Mouse (Mus musculus): ENCODE measurements around the gene Ppm1h.

Ppm1h gene

DNA sequence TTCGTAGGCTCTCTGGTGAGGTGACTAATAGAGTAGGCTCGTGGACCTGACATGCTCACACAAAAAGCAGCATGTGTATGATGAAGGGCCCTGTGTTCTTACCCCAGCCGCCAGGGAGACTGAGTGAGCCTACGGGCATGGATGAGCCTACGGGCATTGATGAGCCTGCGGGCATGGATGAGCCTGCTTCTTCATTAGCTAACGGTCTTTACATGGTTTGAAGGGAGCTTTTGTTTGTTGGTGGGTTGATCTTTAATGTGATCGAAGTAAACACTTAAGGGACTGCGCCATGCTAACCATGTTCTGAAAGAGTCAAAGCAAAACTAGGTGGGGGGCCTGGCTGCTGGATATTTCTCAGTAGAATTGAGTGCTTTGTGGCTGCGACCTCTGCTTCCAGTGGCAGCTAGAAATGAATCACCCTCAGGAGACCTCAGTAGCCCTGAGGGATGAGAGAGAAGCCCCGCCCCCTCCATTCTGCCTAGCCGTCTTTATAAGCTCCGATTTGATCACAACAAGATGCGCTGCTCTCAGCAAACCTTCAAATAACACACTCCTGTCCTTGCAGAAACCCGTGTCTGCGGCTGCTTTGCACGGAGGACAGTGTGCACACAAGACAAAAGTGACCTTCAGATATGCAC is 183.9 kb downstream of the Ppm1h start:
- DNase-seq = no peak

DNA sequence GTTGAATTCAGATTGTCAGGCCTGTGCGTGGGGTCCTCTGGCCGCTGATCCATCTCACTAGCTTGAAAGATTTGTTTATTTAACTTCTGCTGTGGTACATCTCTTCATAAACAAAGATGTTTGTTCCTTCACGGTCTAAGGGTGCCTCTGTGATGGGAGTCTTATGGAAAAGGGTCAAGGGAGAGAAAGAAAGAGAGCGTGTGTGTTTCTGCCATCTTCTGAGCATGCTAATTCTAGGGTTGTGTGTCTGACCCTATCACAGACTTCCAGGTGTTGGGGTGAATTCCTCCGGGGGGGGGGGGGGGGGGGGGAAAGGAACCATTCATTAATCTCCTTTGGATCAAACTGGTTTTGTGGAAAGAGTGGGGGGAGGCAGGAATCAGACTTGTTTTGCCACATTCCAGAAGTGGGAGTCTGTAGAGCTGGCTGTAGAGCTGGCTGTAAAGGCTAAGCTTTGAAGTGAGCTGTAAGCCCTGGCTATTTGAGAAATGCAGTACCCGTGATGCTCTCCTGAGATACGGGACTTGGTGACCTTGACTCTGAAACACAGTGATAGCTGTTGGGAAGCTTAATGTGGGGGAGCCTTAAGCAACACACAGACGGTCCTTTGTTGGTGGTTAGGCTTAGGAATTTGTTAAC is 191.4 kb downstream of the Ppm1h start:
- DNase-seq = no peak

DNA sequence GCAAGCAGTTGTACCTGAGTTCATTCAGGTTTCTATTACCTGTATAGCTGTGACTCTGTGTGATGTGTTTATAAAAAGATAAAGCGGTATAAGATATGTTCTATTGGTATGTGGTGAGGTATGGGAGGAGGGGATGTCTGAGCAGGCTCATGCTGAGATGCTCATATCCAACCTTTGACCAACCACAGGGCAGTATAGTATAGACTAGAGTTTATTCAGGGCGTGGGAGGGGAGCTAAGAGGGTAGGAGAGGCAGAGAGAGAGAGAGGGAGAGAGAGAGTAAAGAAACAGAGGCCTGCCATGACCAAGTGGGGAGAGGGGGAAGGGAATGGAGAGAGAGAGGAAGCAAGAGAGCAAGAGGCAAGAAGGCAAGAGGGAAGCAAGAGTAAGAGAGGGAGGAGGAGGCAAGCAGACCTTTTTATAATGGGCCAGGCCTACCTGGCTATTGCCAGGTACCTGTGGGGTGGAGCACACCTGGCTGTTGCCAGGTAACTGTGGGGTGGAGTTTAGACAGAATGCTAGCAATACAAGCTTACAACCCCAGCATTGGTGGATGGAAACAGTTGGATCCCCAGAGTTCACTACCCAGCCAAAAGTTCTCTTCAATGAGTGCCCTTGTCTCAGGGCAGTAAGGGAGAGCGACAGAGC is 192.4 kb downstream of the Ppm1h start:
- no peak for DNase-seq

DNA sequence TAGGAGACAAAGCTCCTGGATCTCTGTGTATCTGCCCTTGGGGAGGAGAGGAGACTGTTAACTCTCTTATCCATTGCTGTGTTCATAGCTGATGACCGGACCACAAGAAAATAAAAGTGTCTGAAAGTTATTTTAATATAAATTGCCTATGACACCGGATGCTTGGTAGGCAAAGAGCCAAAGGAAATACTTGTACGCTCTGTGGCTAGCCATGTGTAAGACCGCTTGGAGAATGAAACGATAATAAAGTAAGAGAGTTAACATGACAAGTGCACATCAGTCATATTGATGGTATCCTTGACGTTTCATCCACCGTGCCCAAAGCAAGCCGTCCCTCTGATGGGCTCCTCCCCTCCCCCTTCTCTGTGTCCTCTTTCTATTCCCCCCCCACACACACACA is 194.2 kb downstream of the Ppm1h start:
- DNase-seq = no peak

DNA sequence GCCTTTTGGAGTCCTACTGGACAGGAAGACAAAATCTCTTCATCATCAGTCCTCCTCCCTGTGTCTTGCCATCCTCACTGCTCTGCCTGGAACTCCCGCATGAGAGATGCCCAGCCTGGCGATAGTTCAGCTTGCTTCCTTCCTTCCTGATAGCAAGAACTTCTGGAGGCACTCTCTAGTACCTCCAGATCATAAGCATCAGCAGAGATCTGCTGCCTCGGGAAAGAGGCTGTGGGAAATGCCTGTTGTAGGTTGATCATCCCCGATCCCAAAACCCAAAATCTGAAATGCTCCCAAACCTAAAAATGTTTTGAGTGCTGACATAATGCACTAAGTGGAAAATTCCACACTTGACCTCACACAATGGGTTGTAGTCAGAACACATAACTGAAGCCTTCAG is 198.4 kb downstream of the Ppm1h start:
- DNase-seq = no peak

DNA sequence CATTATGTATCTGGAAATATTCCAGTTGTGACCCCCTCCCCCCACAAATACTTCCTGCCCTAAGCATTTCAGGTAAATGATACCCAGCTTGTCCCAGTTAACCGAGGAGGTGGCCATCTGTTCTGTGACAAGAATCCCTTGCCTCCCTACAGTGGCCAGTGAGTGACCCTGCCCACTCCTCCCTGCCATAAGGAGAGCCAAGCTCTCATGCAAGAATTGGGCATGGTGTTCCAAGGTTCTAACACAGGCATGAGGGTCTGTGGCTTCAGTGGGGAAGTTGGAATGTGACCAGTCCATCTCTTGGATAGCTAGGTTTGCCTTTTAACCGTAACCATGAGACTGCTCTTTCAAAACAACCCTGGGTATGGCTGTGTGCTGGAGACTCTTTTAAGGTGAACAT is 198.9 kb downstream of the Ppm1h start:
- DNase-seq = no peak

DNA sequence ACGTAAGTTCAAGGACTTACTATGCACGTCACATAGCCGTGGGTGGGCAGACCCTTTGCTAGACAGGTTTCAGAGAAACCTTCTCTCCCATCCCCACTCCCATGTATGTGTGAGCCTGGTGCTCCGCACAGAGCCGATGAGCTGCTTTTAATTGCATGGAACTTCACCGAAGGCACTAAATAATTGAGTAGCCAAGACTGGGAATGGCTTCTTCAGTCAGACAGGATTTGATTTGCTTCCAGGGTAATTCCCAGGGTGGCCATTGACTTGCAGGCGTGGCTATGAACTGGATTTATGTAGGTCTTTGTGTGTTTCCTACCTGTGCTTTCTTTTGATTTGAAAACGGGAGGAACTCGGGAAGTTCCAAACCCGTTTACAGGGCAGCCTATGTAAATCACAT is 202.9 kb downstream of the Ppm1h start:
- no peak for DNase-seq

DNA sequence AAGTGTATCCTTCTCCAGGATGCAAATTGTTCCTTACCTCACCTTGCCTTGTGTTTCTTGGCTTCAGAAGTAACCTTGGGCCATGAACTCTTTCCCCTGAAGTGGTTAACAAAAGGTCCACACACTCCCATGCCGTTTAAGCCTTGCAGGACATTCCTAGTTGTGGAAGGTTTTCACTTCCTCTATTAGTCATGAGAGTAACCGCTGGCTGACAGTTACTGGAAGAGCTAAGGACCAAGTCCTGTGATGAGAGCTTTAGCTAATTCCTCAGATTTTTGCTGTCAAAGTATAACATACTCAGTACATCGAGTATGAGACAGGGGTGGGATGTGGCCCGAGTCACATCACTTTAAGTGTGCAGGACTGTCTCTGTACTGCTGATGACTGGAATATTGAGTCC is 204.1 kb downstream of the Ppm1h start:
- DNase-seq = no peak

DNA sequence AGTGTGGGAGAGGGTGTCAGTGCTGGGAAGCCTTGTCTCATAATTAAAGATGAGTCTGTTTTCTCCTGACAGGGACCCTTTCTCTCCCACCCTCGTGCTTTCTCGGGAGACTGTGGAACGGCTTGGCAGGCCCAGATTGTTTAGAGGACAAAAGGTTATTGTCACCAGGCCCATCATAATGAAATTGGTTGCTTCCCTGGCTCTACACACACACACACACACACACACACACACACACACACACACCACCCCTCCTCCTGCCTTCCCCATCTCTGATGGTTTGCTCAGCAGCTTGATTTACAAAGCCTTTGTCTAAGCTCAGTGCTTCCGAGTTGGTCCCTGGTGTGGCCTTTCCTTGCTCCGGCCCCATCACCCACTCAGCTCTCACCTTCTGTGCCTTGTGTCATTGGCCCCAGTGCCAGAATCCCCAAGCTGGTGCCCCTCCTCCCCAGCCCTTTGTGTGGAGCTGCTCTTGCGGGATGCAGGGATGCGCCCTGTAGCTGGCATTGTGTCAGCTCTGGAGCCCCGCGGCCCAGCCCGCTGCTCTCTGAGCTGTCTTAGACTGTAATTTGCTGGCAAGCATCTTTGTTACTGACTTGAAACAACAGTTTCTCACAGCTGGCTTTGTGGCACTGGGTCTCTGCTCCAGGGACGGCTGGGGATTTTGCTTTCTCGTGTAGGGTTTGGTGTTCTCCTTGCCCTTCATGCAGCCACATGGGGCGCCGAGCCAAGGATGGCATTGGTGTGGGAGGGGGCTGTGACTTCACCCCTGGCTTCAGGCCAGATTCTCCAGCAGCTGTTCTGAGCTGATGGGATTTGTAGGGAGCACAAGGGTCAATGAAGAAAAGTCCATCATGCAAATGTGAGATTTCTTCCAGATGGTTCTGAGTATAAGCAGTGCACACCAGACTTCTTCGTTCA is 205.5 kb downstream of the Ppm1h start:
- no peak for DNase-seq

DNA sequence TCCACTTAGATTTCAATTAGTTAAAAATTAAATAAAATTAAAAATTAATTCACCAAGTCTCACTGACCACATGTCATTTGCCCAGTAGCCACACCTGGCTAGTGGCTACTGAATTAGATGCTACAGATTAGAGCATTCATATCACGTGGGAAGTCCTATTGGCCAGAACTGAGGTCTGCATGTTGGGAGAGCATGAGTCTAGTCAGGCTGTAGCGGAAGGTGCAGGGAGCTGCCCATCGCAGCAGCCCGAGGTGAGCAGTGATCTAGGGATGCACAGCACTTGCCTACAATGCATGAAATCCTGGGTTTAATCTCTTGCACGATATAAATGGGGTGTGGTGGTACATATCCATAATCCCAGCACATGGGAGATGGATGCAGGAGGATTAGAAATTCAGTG is 206.7 kb downstream of the Ppm1h start:
- no peak for DNase-seq

DNA sequence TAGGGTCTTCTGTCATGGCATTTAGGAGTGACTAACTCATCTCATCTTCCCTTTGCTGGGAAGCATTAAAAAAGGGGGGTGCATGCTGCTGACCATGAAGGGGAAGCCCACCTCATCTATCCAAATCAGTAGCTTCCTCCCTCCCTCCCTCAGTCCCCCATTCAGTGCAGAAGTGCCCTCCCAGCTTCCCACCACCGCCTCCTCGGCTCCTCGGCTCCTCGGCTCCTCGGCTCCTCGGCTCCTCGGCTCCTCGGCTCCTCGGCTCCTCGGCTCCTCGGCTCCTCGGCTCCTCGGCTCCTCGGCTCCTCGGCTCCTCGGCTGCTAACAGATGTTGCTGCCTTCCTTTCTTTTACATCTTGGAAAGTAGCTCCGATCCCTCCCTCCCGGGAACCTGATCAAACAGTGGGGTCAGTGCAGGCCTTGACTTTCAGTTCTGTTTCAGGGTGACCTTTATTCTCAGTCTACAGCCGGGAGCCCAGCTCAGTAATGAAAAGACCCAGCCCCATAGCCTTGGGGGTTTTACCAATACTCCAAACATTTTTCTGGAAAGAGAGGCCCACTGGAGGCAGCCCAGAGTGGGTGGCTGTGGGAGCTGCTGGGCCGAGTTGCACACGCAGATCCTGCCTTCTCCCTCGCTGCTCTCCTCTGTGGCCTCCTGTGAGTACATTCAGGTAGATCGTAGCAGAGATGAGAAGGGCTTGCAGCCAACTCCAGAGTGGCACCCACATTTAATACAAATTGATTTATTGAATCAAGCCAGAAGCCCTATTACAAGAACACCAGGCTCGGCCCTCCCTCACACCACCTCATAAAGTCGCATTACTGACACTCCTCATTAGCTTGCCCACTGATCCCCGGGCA is 207.7 kb downstream of the Ppm1h start:
- no peak for DNase-seq

DNA sequence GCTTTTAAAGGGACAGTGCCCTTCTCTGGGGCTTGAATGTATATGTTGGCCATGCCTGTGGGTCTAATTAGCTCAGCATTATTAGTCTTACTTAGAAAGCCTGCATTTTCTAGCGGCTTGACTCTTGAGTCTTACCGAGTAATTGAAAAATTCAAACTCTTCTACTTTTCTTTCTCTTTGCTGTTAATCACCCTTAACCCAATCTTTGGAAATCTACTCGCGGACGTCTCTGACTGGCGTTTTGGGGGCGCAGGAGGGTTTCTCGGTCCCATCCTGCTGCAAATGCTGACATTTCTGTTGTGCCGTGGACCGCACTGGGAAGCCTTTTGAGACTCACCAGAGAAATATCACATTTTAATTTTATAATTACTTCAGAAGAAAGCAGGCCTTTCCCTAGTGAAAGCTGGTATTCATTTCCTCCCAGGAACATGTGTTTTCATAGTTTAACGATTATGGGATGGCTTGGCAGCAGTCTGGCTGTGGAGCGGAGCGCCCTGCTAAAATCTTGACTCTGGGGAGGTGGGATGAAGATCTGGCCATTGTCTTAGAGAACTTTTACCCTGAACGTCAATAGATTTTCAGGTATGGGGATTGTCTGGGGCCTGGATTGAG is 208.5 kb downstream of the Ppm1h start:
- DNase-seq = no peak

DNA sequence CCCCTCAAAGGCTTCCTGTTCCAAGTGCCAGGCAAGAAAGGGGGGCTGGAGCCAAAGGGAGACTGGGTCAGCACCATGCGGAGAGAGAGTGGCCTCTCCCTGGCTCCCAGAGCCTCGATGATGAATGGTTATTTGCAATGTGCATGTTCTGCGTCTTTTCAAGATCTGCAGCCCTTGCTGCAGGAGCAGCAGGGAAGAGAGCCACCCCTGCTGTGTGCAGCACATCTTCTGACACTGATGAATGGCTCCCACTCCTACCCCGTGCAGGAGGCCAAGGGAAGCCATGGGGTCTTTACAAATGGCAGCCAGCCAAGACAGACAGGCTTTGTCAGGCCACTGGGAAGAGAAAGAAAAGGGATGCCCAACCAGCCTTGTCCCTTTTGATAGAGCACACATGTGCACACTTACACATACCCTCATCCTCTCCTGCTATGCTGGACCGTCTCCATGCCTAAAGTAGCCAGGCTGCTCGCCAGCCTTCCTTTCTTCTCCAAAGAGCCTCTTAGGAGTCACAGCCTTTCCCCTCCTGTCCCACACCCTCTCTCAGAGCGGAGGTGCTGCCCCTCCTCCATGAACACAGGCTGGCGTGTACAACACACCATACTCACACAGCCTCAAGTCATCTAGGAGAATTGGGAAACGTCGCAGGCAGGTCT is 209.1 kb downstream of the Ppm1h start:
- no peak for DNase-seq

DNA sequence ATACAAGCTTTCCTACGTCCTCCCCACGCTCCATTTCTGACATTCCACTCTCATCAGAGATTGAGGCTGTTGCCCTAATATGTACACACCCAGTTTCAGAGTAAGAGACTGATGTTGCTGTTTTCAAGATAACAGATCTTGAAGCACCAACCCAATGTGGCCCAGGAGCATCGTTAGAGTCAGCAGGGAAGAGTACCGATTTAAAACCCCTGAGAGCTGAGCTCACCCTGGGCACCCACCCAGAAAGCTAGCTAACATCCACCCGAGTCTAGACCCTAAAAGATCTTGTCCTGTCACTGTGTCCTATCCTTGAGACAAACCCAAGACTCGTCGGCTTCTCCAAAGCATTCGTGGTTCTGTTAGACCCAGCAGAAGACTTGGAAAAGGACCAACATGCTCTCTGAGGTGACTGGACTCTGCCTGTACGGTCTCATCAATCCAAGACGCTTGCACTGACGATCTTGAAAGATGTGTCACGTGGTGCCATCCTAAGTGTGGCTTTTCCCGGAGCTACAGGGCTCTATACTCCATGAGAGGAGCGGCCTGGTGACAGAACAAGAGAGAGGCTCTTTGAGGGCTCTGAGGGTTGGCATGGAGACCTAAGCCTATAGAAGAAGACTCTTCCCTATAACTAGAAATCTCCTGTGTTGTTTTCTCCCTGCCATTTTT is 212.3 kb downstream of the Ppm1h start:
- DNase-seq = no peak

DNA sequence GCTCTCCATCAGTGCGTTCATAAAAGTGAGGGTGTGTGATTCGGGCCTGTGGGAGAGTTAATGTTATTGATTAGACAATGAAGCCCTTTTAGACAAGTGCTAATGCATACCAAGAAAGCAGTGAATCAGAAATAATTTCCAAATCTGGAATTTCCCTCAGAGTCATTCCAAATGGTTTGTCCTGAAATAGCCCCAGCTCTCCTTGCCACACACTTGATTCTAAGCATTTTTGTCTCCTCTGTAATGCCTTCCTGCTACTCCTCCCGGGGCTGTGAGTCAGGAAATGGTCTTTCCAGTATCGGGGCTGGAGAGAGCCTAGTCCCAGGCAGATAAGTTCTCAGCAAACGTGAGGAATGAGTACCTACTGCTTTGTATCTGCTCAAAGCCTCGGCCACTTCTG is 212.9 kb downstream of the Ppm1h start:
- DNase-seq = no peak

DNA sequence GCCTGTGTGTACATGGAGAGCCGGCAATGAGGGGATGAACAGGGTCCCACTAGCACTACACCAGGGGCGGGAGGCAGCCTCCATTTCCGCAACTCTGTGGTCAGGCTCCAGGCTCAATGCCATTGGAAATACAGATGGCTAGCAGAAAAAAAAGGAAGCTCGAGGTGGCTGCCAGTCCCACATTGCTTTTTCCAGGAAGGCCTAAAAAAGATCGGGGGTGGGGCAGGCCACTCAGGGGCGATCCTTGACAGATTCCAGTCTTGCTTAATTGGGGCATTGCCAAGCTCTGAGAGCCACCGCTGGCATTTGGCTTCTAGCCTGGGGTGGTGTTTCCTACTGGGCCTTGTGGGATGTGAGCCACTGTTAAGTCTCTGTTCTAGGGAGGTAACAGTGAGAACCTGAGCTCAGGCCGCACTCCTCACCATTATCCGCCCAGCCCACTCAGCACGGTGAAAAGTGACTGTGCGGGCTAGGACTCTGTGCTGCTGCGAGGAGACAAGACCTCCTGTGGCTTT is 216.1 kb downstream of the Ppm1h start:
- DNase-seq = peak in 1 of 2 experiments; percentile 18

DNA sequence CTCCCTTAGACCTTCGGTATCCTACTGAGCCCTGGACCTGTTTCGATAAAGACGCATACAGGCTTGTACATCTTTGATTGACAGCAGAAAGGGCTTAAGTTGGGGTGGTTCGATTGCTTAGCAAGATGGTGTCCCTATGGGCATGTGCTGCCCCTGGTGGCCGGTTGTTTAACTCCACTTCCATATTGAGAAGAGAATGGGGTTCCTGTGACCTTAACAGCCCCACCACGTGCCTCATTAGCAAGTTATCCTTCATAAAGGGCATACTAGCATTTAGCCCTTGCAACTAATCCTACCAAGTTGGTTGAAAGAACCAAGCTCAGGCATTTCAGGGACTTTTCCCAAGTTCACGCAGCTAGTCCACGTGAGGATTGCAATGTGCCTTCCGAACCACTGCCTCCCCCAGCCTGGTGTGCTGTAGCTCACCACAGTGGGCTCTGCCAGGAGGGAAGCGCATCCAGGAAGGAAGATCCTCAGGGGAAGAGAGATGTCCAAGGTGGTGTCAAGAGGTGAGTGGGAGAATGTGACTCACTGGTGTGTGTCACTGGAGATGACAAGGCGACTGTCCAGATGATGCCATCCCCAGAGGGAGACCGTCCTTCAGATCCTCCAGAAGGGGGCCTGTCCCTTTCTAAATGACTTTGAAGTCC is 216.7 kb downstream of the Ppm1h start:
- DNase-seq = no peak

DNA sequence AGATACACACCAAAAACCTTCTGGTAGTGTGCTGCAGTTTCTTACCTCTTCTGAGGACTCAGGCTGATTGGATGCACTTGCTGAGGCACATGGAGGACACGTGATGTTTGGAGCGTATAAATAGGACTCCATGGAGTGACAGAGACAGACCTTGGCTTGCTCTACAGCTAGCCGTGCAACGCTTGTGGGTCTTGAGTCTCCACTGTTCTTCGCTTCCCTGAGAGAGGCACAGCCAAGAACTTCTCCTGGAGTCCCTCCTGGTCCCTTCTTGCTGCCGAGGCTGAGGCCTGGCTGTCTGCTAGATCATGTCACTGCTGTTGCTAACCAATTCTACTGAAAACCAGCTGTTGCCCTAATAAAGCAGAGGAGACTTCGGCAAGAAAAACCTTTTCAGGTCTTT is 221.4 kb downstream of the Ppm1h start:
- no peak for DNase-seq

DNA sequence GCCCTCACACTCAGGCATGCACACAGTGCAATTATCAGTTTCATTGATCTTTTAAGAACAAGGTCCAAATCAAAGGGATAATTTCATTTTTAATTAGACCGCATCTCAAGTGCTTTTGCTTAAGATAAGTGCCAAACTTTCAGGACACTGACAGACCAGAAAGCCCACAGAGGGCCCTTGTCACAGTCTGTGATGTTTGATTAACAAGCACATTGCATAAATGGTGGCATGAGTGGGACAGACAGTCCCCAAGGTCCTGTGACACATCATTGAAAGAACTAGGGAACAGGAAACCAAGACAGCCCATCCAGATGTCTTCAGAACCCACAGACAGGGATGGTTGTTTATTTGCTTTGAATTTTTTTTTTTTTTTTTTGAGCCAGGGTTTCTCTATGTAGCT is 221.9 kb downstream of the Ppm1h start:
- no peak for DNase-seq

DNA sequence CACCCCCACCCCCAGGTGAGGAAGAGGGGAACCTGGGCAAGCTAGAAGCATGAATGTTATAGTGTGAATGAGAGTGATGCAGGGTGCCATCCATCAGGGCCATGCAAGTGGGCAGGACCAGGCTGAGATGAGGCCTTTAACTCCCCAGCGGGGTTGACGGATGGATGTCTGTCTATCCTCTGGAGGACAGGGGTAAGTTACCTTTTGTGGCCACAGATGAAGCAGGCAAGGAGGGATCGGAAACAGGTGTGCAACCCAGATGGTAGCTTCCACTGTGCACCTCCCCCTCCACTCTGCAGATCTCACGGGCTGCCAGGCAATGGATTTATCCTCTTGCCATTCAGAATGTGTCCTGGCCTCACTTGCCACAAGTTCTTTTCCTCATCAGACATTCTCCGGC is 222.8 kb downstream of the Ppm1h start:
- peak in 1 of 2 experiments; percentile 23 for DNase-seq
